Mouse (Mus musculus) forebrain, postnatal 0 days (tissue): ENCODE measurements around the gene Ipmk. TPM values are rescaled to one million over a fixed set of nuclear protein-coding genes. Genes with fewer than 3 reads are reported as not detected.
A peak's percentile ranks its signal among the peaks of the same experiment; 100 is the strongest.

Experiments
- ATAC-seq: fragments of 200-750 bp; cut with Nextera tagmentation; 2 replicates; pipeline ENCODE4 v1.8.0; 2017; ENCODE audit warnings: mild to moderate bottlenecking, moderate library complexity
- DNase-seq: peaks from one replicate; pipeline ENCODE4 v3.0.0-alpha.2; 2015
- H3K27ac ChIP-seq: fragments of 300-500 bp; sonication (generic); 2 replicates; pipeline ENCODE4 v1.5.1; 2014; ENCODE audit warnings: low read depth, mild to moderate bottlenecking, antibody characterized with exemption, low read length, moderate library complexity, mixed read lengths
- H3K27me3 ChIP-seq: fragments of 300-500 bp; sonication (generic); 2 replicates; pipeline ENCODE4 v1.6.1; 2014; ENCODE audit warnings: mild to moderate bottlenecking, low read length, mixed read lengths; ENCODE audit not compliant: insufficient read depth
- H3K36me3 ChIP-seq: fragments of 300-500 bp; sonication (generic); 2 replicates; pipeline ENCODE4 v1.6.1; 2014; ENCODE audit warnings: mild to moderate bottlenecking, moderate library complexity; ENCODE audit not compliant: insufficient read depth
- H3K4me1 ChIP-seq: fragments of 300-500 bp; sonication (generic); 2 replicates; pipeline ENCODE4 v1.6.1; 2014; ENCODE audit warnings: antibody characterized with exemption; ENCODE audit not compliant: insufficient read depth
- H3K4me2 ChIP-seq: fragments of 300-500 bp; sonication (generic); 2 replicates; pipeline ENCODE4 v1.6.1; 2014; ENCODE audit warnings: low read depth, mild to moderate bottlenecking, moderate library complexity
- H3K4me3 ChIP-seq: fragments of 300-500 bp; sonication (generic); 2 replicates; pipeline ENCODE4 v1.5.1; 2014; ENCODE audit warnings: low read depth, low read length, mixed read lengths
- H3K9ac ChIP-seq: fragments of 300-500 bp; sonication (generic); 2 replicates; pipeline ENCODE4 v1.6.1; 2014; ENCODE audit warnings: mild to moderate bottlenecking
- H3K9me3 ChIP-seq: fragments of 300-500 bp; sonication (generic); 2 replicates; pipeline ENCODE4 v1.6.1; 2016; ENCODE audit warnings: low read length
- CTCF ChIP-seq: sonication (generic); IDR thresholded peaks from 2 replicates; pipeline ENCODE4 v1.5.1; 2016; ENCODE audit warnings: antibody characterized with exemption, control low read depth, low read depth
- WGBS: fragments of 180-500 bp; shearing (Covaris S2); extraction: QIAGEN DNeasy Blood & Tissue Kit; methylation state at CpG from one replicate; pipeline ENCODE4 v1.1.7; 2014; 5-methylcytosine and 5-hydroxymethylcytosine counted together
- polyA plus RNA-seq: library from polyadenylated mRNA; unstranded; fragments of >200 nt; fragmentation: Nextera tagmentation; extraction: Ambion mirVana; gene quantifications from 2 replicates; pipeline ENCODE4 v1.2.1, GENCODE M21; 2015
- total RNA-seq: library from RNA; depleted of rRNA; stranded (reverse); fragments of >200 nt; gene quantifications from 2 replicates; pipeline ENCODE4 v1.2.3, GENCODE M21; 2014

Ipmk gene
- total and polyA plus RNA-seq, 2 experiments from 2014 or later = 12.5 to 26.1 TPM

DNA sequence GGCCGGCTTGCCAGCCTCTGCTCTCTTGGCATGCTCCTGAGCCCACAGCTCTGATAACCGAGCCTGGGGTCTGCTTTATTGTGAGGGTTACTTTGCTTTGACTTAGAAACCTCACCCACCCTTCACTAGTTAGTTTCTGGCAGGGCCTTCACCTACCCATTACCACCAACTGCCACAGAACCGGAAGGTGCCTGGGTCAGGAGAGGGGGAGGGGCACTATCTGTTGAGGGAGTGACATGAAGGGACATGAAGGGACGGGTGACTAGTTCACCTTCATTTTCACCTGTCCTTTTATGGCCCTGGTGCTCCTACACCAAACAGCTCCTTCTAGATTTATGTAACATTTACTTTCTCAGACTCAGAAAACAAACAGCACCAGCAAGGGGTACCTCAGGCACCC lies 8.1 kb upstream of the Ipmk start:
- no peak overlapping the region for H3K9ac ChIP-seq
- no peak overlapping the region for H3K4me3 ChIP-seq
- H3K36me3 ChIP-seq = peaks cover 17% of the 10 kb centered on the region
- H3K27ac ChIP-seq = no peak overlapping the region
- no peak for ATAC-seq
- H3K4me1 ChIP-seq = peaks cover 5% of the 10 kb centered on the region; the same call in 1 of the 2 replicates
- no peaks in the 10 kb centered on the region for H3K27me3 ChIP-seq
- TF ChIP-seq CTCF = no peak
- no peak for DNase-seq
- H3K4me2 ChIP-seq = no peak overlapping the region
- no peaks in the 10 kb centered on the region for H3K9me3 ChIP-seq
- 58% methylated on average over 4 of the region's 4 CpGs for WGBS

GRCm38 (mm10) chr10:71340195-71340594 lies 7.4 kb upstream of the Ipmk start:
- peaks cover 7% of the 10 kb centered on the region; the same call in 1 of the 2 replicates for H3K4me1 ChIP-seq
- H3K27me3 ChIP-seq = no peaks in the 10 kb centered on the region
- DNase-seq = no peak
- H3K9me3 ChIP-seq = no peaks in the 10 kb centered on the region
- H3K9ac ChIP-seq = no peak overlapping the region
- WGBS = 77% methylated on average over 2 of the region's 2 CpGs
- ATAC-seq = no peak
- TF ChIP-seq CTCF = no peak
- no peak overlapping the region for H3K27ac ChIP-seq
- H3K4me3 ChIP-seq = no peak overlapping the region
- no peak overlapping the region for H3K4me2 ChIP-seq
- peaks cover 11% of the 10 kb centered on the region for H3K36me3 ChIP-seq

- Histone ChIP-seq H3K9ac (no peak overlapping the region), H3K4me3 (no peak overlapping the region), H3K27ac (no peak overlapping the region), H3K4me1 (peaks cover 8% of the 10 kb centered on the region; the same call in 1 of the 2 replicates), H3K9me3 (no peaks in the 10 kb centered on the region), H3K36me3 (no peaks in the 10 kb centered on the region), H3K4me2 (no peak overlapping the region), H3K27me3 (no peaks in the 10 kb centered on the region)
- ATAC-seq = no peak
- WGBS = 93% methylated on average over 9 of the region's 9 CpGs
- no peak for TF ChIP-seq CTCF
- DNase-seq = no peak
Observed at GRCm38 (mm10) chr10:71341290-71341689, 6.3 kb upstream of the Ipmk start.

DNA sequence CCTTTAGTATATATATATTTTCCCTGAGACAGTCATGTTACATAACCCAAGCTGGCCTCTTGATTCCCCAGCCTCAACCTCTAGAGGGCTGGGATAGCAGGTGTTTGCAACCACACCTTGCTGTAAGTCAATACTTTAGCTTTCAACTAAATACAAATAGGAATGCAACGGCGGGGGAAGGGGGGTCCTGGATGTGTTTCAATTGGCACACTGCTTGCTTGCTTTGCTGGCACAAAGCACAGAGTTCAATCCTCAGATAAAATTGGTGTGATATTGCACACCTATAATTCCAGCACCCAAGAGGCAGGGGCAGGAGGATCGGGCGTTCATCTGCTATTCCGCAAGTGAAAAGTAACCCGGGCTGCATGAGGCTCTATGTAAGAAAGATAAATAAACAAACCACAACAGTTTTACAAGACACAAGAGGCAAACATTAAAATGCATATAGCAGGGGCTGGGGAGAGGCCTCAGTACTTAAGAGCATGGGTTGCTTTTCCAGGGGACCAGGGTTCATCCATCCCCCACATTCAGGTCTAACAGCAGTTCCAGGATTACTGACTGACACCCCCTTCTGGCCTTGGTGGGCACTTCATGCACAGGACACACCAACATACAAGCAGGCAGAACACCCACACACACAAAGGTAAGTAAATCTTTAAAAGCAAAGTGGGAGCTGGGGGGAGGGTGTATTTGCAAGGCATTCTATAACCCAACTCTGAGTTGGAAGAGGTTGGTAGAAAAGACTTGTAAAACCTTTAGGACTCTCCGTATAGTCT lies 5.3 kb upstream of the Ipmk start:
- Histone ChIP-seq H3K4me3 (no peak overlapping the region), H3K4me1 (peaks cover 8% of the 10 kb centered on the region; the same call in 1 of the 2 replicates), H3K27me3 (no peaks in the 10 kb centered on the region), H3K36me3 (no peaks in the 10 kb centered on the region), H3K9me3 (no peaks in the 10 kb centered on the region), H3K4me2 (no peak overlapping the region), H3K27ac (no peak overlapping the region), H3K9ac (no peak overlapping the region)
- ATAC-seq (no peak), DNase-seq (no peak)
- peak; percentile 43 for TF ChIP-seq CTCF
- WGBS = 80% methylated on average over 7 of the region's 7 CpGs

GRCm38 (mm10) chr10:71343130-71343529 lies 4.4 kb upstream of the Ipmk start:
- no peak for ATAC-seq
- Histone ChIP-seq H3K27me3 (no peaks in the 10 kb centered on the region), H3K4me3 (no peak overlapping the region), H3K9me3 (no peaks in the 10 kb centered on the region), H3K27ac (no peak overlapping the region), H3K4me2 (no peak overlapping the region), H3K9ac (no peak overlapping the region), H3K4me1 (peaks cover 8% of the 10 kb centered on the region; the same call in 1 of the 2 replicates), H3K36me3 (no peaks in the 10 kb centered on the region)
- no peak for DNase-seq
- WGBS = 88% methylated on average over 3 of the region's 3 CpGs
- TF ChIP-seq CTCF = no peak

GRCm38 (mm10) chr10:71343567-71344265 lies 3.8 kb upstream of the Ipmk start:
- peak overlapping the region; percentile 63 for H3K4me3 ChIP-seq
- H3K27ac ChIP-seq = no peak overlapping the region
- no peaks in the 10 kb centered on the region for H3K36me3 ChIP-seq
- no peaks in the 10 kb centered on the region for H3K9me3 ChIP-seq
- H3K4me1 ChIP-seq = peaks cover 10% of the 10 kb centered on the region
- no peak for TF ChIP-seq CTCF
- ATAC-seq (no peak), DNase-seq (no peak)
- peak overlapping the region; percentile 68 for H3K4me2 ChIP-seq
- H3K27me3 ChIP-seq = no peaks in the 10 kb centered on the region
- H3K9ac ChIP-seq = peak overlapping the region; percentile 76; the same call in 1 of the 2 replicates
- 24% methylated on average over 14 of the region's 14 CpGs for WGBS
